Mouse (Mus musculus): ENCODE measurements around the gene Tcp11. TPM values are rescaled to one million over a fixed set of nuclear protein-coding genes. Genes with fewer than 3 reads are reported as not detected.
A peak's percentile ranks its signal among the peaks of the same experiment; 100 is the strongest.

Gene Tcp11
- total RNA-seq, 4 experiments from 2014 or later: 0.24 TPM; not detected in 3

DNA sequence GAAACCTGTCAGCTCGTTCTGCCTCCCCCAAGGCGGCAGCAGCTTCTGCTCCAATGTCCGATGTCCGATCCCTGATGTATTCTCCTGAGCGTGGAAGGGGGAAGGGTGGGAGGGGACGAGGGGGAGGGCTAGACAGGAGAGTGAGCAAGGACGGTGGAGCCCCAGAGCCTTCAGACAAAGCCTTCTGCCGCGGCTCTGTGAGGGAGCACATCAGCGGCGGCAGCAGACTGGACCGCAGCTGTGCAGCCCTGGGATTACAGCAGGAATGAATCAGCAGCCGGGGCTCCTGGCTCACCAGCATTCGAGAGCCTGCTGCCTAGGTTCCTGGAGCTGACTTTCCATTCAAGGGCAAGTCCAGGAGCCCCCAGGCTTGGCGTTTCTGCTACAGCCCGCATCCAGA, 39.8 kb downstream of the Tcp11 start:
- no peak for DNase-seq (ENCODE audit: low spot score)

DNA sequence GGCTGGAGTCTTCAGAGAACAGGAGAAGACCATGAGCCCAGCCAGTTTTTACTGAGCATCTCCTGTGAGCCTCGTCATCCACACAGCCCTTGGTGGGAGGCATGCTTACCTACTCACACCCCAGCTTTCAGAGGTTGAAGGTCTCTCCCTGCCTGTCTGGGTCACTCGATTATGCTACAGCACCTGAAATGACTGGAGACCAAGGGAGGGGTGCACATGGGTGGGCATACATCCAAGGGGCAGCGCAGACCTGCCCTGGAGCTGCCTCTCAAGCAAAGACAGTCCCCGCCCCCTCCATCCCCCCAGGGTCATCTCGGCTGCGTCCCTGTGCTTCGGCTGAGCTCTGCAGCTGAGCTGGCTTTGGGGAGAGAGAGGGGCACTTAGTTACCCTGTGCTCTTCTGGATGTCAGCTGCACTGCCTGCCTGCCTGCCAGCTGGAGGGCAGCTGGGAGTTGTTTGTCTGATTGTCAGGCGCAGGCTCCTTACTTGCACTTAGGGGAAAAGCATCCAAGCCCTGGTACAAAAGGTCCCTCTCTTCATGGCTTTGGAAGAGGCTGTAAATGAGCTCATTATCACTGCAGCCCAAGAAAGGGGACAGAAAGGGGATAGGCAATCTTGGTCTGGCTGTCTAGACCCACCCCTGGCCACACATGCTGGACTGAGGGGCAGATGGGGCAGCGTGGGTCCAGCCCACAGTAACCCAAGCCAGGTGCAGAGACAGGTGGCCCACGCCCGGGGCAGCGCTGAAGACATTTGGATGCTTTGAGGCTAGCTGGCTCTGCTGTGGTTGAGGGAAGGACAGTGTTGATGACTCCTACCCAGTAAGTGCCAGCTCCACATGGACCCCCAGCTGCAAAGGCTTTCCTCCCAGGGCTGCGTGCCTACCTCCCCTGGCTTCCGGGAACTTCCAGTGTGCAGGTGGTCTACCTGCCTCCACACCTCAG, 43.4 kb downstream of the Tcp11 start:
- no peak for DNase-seq (ENCODE audit: low spot score)

DNA sequence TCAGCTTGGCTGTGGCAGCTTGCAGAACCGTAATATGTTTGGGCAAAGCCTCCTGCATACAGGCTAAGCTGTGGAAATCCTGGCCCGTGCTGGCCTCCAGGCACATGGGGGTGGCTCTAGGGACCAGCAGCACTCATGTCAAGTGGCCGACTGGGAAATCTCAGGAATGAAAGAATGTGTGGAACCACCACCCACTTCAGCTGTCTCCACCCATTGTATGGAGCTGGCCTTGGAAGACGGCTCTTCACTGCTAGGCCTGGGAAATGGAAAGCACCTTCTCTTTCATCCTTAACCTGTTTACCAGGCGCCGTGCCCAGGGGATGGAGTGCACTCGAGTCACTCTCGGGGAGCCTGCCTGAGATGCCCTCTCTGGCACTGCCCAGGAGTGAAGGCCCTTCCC, 45.5 kb downstream of the Tcp11 start:
- no peak for DNase-seq (ENCODE audit: low spot score)

DNA sequence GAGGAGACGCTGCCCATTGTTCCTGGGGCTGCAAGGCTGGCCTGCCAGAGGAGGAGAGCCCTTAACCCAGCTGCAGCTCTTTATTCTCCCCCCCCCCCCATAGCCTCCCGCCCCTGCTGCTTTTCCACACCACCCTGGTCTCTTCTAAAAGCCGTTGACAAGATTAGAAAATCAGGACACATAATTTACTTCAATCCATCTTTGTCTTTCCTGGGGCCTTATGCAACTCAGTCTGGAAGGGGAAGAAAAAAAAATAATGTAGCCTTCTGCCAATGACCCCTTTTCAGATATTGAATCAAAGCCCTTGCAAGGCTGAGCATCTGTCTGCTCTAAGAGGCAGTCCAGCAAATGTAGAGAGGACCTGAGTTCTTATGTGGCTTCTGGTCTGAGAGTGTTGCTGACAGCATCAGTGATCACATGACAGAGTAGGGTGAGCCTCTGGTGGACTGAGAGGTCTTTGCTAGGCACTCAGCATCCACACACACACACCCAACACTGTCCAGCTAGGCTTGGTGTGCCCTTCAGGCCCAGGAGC, 47.3 kb downstream of the Tcp11 start:
- DNase-seq (ENCODE audit: low spot score): no peak

DNA sequence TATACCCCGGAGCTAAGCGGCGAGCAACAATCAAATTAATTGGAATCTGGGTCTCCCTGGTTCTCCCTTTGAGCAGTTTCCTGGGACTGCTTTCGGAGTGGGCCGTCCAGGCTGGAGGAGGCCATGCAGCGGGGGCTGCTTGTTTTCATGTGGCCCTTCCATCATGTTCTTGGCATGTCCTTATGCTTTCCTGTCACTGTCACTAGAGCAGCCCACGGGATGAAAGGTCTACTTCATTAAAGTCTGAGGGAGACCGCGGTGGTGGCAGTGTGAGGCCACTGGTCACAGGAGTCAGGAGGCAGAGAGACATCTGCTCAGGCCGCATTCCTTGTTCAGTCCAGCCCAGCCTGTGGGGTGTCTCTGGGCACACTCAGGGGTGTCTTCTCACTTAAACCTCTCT, 48.2 kb downstream of the Tcp11 start:
- no peak for DNase-seq (ENCODE audit: low spot score)

DNA sequence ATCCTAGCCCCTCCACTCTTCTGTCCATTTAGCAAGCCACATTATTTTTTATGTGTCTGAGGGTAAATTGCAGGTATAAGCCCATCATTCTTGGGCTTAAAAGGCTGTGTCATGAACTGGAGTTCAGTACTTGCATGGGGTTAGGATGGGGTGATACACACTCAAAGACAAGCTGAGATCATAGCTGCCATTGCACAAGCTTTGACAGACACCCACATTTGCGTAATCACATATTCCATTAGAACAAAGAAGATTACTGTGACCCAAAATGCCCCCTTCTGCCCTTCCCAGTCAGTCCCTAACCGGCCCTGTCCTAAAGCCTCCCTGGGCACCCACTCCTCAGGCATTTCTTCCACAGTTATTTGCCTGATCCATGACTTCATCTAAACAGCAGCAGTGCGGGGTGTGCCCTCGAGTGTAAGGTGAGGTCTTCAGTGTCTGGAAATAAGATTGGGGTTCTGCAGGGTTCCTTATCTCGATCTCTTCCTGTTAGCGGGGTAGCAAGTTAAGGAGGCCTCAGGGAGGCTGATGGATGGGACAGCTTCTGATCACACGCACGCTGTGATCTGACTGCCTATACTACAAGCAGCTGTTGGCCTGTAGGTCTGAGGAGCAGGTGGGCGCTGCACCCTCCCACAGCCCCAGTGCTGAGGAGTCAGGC, 49.0 kb downstream of the Tcp11 start:
- no peak for DNase-seq (ENCODE audit: low spot score)

DNA sequence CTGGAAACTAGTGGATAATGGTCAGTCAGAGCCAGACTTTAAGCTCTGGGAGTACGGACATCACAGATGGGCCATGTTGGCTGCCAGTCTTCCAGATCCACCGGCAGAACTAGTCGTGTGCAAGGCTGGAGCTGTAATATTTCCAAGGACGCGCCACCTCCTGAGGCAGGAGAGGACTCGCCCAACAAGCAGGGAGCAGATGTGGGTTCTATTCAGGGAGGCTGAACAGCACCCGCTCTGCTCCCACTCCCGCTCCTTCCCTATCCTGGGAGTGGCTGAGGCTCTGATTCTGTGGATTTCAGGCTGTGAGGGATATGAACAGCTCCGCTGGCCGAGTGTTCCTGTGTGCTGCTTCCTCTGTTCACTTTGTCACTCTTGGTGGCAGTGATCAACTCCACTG, 50.0 kb downstream of the Tcp11 start:
- peak; percentile 54 for DNase-seq (ENCODE audit: low spot score)

DNA sequence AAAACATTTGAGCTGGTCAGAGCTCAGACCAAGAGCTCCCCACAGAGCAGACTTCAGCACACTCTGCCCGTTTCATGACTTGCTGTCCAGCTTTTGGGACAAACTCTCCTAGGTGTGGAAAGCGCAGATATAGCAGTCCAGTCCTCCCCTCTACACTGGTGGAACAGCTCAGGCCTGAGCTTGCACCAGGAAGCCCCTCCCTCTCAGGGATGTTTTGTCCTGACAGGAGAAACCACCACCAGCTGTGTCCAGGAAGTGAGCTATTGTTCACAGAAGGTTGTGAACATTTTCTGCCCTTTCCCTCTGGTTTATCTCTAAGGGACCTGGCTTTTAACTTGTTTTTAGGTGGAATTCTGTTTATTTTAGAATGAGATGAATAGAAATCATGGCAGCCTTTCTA, 51.1 kb downstream of the Tcp11 start:
- DNase-seq (ENCODE audit: low spot score): peak; percentile 62

DNA sequence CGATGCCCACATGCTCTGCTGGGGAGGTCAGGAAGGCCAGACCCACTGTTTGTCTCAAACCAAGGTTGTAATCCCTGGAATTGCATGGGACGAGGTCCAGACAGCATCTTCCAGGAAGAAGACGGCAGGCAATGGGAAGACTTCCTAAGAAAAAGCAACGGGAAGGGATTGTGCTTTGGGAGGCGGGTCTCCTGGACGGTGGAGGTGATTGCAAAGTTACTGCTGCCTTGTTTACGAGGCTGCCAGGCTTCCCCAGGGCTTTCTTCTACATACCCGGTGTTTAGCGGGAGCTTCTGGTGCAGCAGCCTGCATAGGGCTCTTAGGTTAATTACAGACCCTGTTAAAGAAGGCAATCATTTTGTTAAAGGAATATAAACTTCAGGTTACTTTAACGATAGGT, 52.2 kb downstream of the Tcp11 start:
- no peak for DNase-seq (ENCODE audit: low spot score)

DNA sequence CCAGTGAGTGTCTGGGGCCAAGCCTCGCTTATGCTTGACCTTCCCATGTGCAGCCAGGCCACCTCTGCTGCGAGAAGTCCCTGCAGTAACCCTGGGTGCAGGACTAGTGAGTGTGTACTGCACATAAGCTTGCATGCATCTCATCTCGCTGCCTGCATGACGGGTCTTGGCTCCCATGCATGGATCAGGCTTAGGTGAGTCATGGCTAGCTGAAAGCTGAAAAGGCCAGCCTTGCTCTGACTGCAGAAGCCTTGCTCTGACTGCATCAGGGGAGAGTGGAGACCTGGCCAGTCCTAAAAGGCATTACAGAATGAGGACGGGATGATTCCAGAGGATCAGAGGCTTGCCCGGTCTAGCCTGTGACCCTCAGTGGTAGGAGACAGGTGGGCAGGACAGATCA, 53.2 kb downstream of the Tcp11 start:
- no peak for DNase-seq (ENCODE audit: low spot score)

DNA sequence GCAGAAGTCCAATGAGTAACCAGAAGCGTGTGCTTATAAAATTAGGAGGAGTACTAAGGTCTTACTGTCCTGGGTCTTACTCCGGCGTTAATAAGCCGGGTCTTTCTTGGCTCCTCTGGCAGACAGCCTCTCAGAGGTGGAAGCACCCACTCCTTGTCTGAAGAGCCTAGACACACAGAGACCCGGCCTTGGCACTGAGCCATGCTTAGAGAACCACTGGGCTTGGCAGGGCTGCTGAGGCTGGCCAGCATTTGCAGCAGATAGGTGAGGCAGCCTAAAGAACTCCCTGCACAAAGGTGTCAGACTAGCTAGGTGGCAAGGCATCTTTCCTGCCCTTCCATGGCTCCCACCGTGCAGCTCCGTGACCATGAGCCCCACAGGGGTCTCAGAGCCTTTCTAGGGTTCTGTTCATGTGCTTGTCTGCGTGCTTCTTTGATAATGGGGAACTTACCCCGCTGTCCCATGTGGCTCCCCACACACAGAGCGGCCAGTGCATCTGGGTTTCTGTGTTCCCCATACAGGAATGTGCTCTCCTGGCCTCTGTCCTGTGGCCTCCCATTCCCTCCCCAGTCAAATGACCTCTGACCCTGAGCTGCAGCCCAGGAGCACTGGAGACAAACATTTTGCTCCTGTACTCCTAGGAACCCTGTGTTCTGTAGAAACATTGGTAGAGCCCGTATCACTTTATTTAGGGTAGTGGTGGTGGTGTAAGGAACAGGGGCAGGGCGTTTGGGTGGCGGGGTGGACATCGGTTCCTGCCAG, 54.1 kb downstream of the Tcp11 start:
- peak; percentile 30 for DNase-seq (ENCODE audit: low spot score)

DNA sequence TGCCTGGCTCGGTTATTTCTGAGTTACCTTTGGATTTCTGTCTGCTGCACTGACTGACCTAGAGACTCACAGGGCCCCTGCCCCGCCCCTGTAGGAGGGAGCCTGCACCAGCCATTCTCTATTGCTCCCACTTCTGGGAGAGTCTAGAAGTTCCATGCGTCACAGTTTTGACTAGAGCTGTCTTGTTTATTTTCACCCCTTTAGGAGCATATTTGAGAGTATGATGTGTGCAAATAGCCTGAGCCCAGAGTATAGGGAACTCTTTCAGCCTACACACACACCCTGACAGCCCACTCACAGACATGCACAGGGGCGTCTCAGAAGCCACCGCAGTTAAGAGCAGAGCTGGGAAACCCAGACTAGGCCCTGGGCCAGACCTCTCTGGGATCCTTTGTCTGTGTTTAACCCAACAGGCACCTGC, 54.9 kb downstream of the Tcp11 start:
- no peak for DNase-seq (ENCODE audit: low spot score)

DNA sequence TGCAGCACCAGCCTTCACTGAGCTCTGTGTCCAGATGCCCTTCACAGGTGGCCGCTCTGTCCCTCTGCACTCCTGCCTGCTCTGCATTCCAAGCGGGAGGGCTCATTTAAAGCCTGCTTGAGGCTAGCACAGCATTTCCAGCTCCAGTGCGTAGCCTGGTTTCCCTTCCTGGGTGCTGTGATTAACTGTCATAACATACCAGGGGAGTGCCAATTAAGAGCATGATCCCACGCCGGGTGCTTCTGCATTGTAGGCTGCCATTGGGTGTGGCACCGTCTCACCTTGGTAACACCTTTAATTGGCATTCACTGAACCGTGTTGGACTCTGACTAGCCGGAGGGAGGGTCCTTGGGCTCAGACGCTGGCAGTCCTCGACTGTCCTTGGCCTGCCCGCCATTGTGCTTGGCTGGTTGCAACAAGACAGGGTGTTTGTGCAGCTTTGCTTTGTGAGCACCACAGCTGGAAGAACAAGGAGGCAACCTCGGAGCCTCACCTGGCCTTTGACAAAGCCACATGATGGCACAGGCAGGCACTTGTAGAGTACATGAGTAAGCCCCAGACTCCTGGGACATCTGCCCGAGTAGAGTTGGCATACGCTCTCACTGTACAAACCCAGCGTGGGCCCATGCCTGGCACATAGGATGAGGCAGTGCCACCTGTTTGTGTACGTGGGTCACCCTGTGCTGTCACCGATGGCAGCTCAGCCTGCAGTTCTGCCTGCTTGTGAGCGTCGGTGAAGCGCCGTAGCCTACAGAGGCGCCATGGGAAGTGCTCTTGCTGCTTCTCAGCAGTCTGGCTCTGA, 57.4 kb downstream of the Tcp11 start:
- DNase-seq (ENCODE audit: low spot score): no peak

DNA sequence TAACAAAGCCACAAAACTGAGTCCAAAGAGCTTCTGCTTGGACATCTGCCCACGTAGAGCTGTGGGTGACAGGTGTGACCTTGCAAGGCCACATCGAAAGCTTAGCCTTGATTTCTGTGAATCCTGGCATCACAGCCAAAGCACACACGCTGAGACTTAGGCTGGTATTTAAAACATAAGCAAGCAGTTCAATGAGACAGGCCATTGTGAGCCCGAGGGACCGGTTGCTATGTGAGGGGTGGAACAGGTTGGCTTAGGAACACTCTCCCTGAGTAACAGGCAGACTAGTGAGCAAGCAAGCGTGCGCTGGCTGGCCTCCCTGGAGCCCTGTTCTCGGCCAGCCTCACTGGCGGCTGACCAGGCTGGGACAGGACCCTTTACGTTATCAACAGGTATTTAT, 58.5 kb downstream of the Tcp11 start:
- no peak for DNase-seq (ENCODE audit: low spot score)

DNA sequence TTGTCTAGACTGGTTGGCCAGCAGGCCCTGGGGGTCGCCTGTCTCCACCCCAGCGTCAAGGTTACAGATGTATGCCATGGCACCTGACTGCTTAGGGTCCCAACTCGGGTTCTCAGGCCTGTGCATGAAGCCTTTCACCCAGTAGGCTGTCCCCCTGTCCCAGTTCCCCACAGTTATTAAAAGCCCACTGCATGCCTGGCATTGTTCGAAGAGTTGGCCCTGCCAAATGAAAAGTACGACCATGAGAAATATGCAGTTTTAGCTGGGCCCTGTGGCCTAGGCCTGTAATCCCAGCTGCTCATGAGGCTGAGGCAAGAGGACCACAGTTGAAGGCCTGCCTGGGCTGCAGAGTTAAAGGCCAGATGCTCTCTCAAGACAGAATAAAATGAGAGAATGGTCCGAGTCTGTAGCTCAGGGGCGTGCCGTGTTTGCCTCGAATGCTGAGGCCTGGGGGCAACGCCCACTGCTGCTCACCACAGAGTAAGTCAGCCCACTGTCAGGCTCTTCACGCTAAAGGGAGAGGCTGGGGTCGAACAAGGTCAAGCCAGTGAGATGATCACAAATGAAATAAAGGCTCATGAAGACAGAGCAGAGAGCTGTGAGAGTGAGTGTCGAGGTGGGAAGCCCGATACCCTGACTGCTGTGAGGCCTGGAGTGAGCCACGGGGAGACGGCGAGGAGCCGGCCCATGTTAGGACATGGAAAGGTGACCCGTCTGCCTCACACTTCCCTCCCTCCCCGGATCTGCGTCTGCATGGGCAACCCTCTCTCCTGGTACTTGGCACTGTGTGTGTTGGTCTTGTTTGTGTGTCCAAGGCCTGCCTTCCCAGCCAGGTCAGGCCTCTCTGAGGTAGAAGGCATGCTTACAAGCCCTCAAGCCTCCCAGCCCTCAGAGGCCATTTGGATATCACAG, 60.4 kb downstream of the Tcp11 start:
- DNase-seq (ENCODE audit: low spot score): no peak

DNA sequence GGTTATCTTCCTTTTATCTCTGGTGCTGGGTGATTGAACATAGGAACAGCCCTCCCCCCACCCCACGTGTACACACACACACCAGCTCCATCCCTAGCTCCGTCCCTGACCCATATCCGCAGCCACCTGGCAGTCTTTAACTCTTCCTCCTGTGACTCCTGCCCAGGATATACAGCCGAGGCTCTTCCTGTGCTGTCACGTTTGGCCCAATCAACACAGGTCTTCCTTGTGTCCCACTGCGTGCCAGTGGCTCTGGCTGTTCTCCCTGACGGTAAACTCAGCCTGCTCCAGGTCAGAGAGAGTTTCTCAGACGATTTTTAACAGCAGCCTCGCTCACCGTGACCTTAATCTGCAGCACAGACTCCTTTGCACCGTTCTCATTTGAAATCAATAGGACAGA, 61.7 kb downstream of the Tcp11 start:
- no peak for DNase-seq (ENCODE audit: low spot score)

DNA sequence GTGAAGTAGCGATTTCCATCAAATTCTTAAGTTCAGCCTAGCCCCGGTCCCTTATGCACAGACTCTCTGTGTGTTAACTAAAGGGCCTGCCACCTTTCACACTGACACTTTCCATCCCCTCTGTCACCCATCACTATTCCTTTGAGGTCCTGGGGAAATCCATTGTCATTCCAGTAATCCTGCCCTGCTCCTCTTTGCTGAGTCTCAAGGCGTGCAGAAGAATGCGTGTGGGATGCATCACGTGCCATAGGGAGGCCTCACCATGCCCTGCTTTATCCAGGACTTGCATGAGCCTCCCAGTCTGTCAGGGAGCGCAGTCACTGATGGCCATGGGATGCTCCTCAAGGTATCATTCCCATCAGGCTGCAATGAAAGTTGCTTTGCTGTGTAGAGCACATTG, 62.1 kb downstream of the Tcp11 start:
- no peak for DNase-seq (ENCODE audit: low spot score)

Data from heart, adult 8-10 months (tissue).